Mouse (Mus musculus) forebrain, embryonic 12.5 days (tissue): ENCODE data around the gene Gbf1. TPM values are rescaled to one million over a fixed set of nuclear protein-coding genes. Genes with fewer than 3 reads are reported as not detected.
A peak's percentile ranks its signal among the peaks of the same experiment; 100 is the strongest.
"Not testable (repeated sequence)": the region's sequence is repeated elsewhere in the genome, so short reads cannot be mapped to it uniquely, and the experiment has no call there.

Source experiments
- ATAC-seq: fragments of 200-750 bp; cut with Nextera tagmentation; 2 replicates; pipeline ENCODE4 v1.8.0; 2017; ENCODE audit warnings: moderate TSS enrichment; ENCODE audit not compliant: low FRiP score
- H3K27ac ChIP-seq: fragments of 300-500 bp; sonication (generic); 2 replicates; pipeline ENCODE4 v1.5.1; 2016; ENCODE audit warnings: mild to moderate bottlenecking
- H3K27me3 ChIP-seq: fragments of 300-500 bp; sonication (generic); 2 replicates; pipeline ENCODE4 v1.6.1; 2016; ENCODE audit warnings: mild to moderate bottlenecking
- H3K36me3 ChIP-seq: fragments of 300-500 bp; sonication (generic); replicated peaks from 2 replicates; pipeline ENCODE4 v1.6.1; 2016; ENCODE audit warnings: mild to moderate bottlenecking
- H3K4me1 ChIP-seq: fragments of 300-500 bp; sonication (generic); 2 replicates; pipeline ENCODE4 v1.6.1; 2016
- H3K4me2 ChIP-seq: fragments of 300-500 bp; sonication (generic); 2 replicates; pipeline ENCODE4 v1.6.1; 2016; ENCODE audit warnings: mild to moderate bottlenecking, moderate library complexity
- H3K4me3 ChIP-seq: fragments of 300-500 bp; sonication (generic); replicated peaks from 2 replicates; pipeline ENCODE4 v1.5.1; 2016; ENCODE audit warnings: mild to moderate bottlenecking
- H3K9ac ChIP-seq: fragments of 300-500 bp; sonication (generic); 2 replicates; pipeline ENCODE4 v1.6.1; 2016; ENCODE audit warnings: mild to moderate bottlenecking
- H3K9me3 ChIP-seq: fragments of 300-500 bp; sonication (generic); 2 replicates; pipeline ENCODE4 v1.6.1; 2016
- WGBS: fragments of 180-500 bp; shearing (Covaris S2); methylation state at CpG from one replicate; pipeline ENCODE4 v1.1.7; 2016; 5-methylcytosine and 5-hydroxymethylcytosine counted together
- polyA plus RNA-seq: library from polyadenylated mRNA; unstranded; fragments of >200 nt; fragmentation: Nextera tagmentation; extraction: Ambion mirVana; gene quantifications from 2 replicates; pipeline ENCODE4 v1.2.1, GENCODE M21; 2016

Gene Gbf1
- 59.9 and 64.0 TPM in 2 replicates for polyA plus RNA-seq

DNA sequence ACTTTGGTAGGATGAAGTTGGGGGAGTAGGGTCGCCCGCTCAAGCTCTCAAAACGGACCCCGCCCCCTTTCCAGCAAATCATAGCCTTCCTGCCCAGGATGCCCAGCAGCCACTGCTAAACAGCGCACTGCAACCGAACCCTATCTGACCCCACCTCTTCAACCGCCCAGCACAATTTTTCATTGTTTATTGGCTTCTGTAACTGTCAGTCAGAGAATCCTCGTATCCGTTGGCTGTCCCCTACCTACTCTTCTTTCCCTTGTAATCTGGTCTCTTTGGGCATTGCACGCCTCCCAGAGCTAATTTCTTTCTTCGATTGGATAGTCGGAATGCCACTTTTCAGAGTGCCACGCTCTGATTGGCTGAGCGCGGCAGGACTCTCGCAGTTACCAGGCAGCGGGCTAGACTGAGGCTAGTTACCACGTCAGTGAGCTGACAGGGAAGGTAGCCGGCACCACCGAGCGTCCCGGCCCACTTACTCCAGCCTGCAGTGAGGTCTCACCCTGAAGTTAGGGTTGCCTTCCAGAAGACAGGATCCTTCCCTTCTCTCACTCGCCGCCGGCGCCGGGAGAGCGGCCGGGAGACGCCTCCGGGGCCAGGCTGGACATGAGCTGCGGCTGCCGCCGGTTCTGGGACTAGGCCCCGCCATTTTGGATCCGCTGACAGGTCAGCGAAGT lies at the start of gene Gbf1:
Gene Gbf1 (plus strand): TSS at position 383 of the 677 bp plus-strand sequence.
- WGBS, result under 1% methylated on average over 37 of the region's 37 CpGs
- peak within 1 kb of the TSS; percentile 68 for H3K9ac ChIP-seq
- ATAC-seq, result peak; percentile 98
- no peaks in the 10 kb centered on the region for H3K9me3 ChIP-seq
- H3K36me3 ChIP-seq, result no peaks in the 10 kb centered on the region
- peaks cover 39% of the 10 kb centered on the region for H3K27me3 ChIP-seq
- peak within 1 kb of the TSS; percentile 70 for H3K4me2 ChIP-seq
- H3K4me1 ChIP-seq, result peaks cover 32% of the 10 kb centered on the region
- peak within 1 kb of the TSS; percentile 61 for H3K4me3 ChIP-seq
- H3K27ac ChIP-seq, result peak within 1 kb of the TSS; percentile 43; the same call in 1 of the 2 replicates

DNA sequence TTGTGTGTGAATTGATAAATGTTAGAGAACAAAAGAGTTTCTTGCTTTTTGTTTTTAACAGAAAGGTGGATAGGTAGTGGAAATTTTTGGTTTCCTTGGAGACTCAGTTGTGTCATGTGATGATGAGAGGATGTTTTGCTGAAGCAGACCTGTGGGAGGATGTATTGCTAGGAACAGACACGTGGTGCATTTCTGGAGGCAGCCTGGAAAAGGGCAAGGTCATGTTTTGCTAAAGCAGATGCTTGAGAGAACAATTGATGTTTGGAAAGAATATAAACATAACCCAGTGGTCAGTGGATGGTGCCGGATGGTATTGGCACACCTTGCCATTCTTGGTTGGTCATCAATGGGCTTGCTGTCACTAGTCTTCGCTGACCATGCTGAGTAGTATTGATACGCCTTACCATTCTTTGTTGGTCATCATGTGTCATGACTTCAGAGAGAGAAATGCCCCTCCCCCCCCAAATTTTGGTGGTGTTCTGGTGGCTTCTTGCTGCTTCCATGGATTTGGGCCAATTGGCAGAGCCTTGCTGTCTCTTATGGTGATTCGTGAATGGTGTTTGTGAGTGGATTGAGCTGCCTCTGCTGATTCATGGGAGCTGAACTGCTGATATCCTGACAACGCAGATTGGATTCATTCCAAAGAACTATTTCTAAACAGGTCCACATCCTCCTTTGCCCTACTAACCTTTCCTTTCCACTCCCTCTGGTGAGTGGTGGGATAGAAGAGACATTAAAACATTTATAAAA lies 48.7 kb upstream of the Gbf1 start:
- Histone ChIP-seq H3K9ac (no peak overlapping the region), H3K9me3 (no peaks in the 10 kb centered on the region), H3K4me3 (no peak overlapping the region), H3K27me3 (no peaks in the 10 kb centered on the region), H3K4me1 (no peaks in the 10 kb centered on the region), H3K4me2 (no peak overlapping the region), H3K27ac (no peak overlapping the region), H3K36me3 (no peaks in the 10 kb centered on the region)
- no peak for ATAC-seq
- WGBS, result 87% methylated on average over 6 of the region's 6 CpGs

GRCm38 (mm10) chr19:46104187-46104557 lies 48.1 kb upstream of the Gbf1 start:
- Histone ChIP-seq H3K36me3 (no peaks in the 10 kb centered on the region), H3K4me3 (no peak overlapping the region), H3K27me3 (no peaks in the 10 kb centered on the region), H3K4me2 (no peak overlapping the region), H3K9me3 (no peaks in the 10 kb centered on the region), H3K4me1 (no peaks in the 10 kb centered on the region), H3K27ac (no peak overlapping the region), H3K9ac (no peak overlapping the region)
- no peak for ATAC-seq
- WGBS, result 80% methylated on average over 2 of the region's 2 CpGs

DNA sequence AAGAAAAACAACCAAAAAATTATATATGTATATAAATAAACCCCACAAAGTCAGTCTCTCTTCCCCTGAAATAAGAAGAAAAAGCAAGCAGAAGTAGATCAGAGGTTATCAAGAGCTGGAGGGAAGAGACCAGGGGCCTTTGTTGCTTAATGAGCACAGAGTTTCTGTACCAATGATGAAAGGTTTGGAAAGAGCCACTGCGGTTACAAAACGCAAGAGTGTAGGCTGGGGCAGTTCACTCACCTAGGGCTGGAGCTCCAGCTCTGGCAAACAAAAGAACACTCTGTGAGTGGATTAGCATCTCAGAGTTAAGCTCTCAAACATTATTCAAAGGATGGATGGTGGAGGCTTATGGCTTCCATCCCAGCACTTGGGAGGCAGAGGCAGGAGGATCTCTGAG lies 42.1 kb upstream of the Gbf1 start:
- no peak for ATAC-seq
- Histone ChIP-seq H3K36me3 (no peaks in the 10 kb centered on the region), H3K9me3 (no peaks in the 10 kb centered on the region), H3K27me3 (no peaks in the 10 kb centered on the region), H3K4me2 (no peak overlapping the region), H3K27ac (no peak overlapping the region), H3K9ac (no peak overlapping the region), H3K4me1 (no peaks in the 10 kb centered on the region), H3K4me3 (no peak overlapping the region)
- WGBS, result 54% methylated on average over 2 of the region's 2 CpGs

GRCm38 (mm10) chr19:46110781-46111180 lies 41.5 kb upstream of the Gbf1 start:
- Histone ChIP-seq H3K27me3 (no peaks in the 10 kb centered on the region), H3K27ac (no peak overlapping the region), H3K9ac (no peak overlapping the region), H3K36me3 (no peaks in the 10 kb centered on the region), H3K9me3 (no peaks in the 10 kb centered on the region), H3K4me1 (no peaks in the 10 kb centered on the region), H3K4me3 (no peak overlapping the region), H3K4me2 (no peak overlapping the region)
- no peak for ATAC-seq
- WGBS, result 86% methylated on average over 5 of the region's 5 CpGs

DNA sequence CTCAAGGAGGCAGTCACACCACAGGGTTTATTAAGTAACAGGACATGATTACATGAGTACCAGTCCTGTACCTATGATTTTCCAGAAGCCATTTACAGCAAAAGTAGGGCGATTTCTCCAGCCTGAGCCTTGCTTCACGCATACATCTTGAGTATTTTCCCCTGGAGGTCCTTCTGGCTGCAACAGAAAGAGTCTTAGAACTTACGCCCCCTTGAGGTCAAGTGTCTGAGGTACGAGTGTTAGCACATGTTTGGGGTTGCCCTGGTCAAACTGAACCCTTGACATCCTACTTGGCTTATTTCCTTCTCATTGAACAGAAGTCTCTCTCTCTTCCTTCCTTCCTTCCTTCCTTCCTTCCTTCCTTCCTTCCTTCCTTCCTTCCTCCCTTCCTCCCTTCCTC lies 37.7 kb upstream of the Gbf1 start:
- H3K9ac ChIP-seq, result no peak overlapping the region
- no peaks in the 10 kb centered on the region for H3K9me3 ChIP-seq
- ATAC-seq, result no peak
- H3K4me2 ChIP-seq, result no peak overlapping the region
- H3K36me3 ChIP-seq, result no peaks in the 10 kb centered on the region
- WGBS, result 66% methylated on average over 4 of the region's 4 CpGs
- no peak overlapping the region for H3K4me3 ChIP-seq
- no peaks in the 10 kb centered on the region for H3K4me1 ChIP-seq
- no peak overlapping the region for H3K27ac ChIP-seq
- H3K27me3 ChIP-seq, result no peaks in the 10 kb centered on the region

DNA sequence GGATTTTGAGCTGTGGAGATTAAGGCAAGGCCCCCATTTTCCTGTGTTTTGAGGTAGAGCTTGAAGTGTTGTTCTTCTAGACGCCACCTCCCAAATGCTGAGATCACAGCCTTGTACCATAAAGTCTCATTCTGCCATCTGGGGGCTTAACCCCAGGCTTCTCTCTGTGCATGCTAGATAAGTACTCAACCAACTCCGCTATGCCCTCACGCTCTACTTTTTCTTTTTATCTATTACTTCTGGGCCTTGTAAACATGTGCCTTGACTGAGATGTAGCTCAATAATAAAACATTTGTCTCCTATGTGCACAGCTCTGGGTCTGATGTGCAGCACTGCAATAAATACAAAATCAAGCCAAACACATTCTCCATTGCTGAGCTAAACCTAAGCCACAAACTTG lies 32.9 kb upstream of the Gbf1 start:
- Histone ChIP-seq H3K9ac (no peak overlapping the region), H3K27ac (no peak overlapping the region), H3K27me3 (no peaks in the 10 kb centered on the region; the same call in 1 of the 2 replicates), H3K36me3 (no peaks in the 10 kb centered on the region), H3K9me3 (no peaks in the 10 kb centered on the region), H3K4me3 (no peak overlapping the region), H3K4me2 (no peak overlapping the region), H3K4me1 (no peaks in the 10 kb centered on the region)
- no peak for ATAC-seq
- WGBS, result 88% methylated on average over 3 of the region's 3 CpGs

DNA sequence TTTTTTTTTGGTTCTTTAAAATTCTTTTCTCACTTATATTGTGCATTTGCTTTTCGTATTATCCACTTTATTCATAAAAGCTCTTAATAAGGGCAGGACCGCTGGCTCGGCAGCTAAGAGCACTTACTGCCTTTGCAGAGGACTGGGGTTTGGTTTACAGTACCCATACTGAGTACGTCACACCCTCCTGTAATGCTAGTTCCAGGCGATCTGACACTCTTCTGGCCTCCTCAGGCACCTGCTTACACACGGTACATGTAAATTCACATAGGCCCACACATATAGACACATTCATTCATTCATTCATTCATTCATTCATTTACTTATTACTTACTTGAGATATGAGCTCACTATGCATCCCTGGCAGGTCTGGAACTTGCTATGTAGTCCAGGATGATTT lies 31.4 kb upstream of the Gbf1 start:
- Histone ChIP-seq H3K4me2 (no peak overlapping the region), H3K9ac (no peak overlapping the region), H3K4me3 (no peak overlapping the region), H3K4me1 (no peaks in the 10 kb centered on the region), H3K36me3 (no peaks in the 10 kb centered on the region), H3K27me3 (no peaks in the 10 kb centered on the region; the same call in 1 of the 2 replicates), H3K9me3 (no peaks in the 10 kb centered on the region), H3K27ac (no peak overlapping the region)
- ATAC-seq, result no peak
- WGBS, result 82% methylated on average over 6 of the region's 6 CpGs

- Histone ChIP-seq H3K36me3 (no peaks in the 10 kb centered on the region), H3K4me2 (no peak overlapping the region), H3K9me3 (no peaks in the 10 kb centered on the region), H3K9ac (no peak overlapping the region), H3K27me3 (peaks cover 8% of the 10 kb centered on the region), H3K4me3 (no peak overlapping the region), H3K27ac (no peak overlapping the region), H3K4me1 (no peaks in the 10 kb centered on the region)
- WGBS, result 89% methylated on average over 3 of the region's 3 CpGs
- ATAC-seq, result no peak
Measured at GRCm38 (mm10) chr19:46123876-46124275, 28.4 kb upstream of the Gbf1 start.

DNA sequence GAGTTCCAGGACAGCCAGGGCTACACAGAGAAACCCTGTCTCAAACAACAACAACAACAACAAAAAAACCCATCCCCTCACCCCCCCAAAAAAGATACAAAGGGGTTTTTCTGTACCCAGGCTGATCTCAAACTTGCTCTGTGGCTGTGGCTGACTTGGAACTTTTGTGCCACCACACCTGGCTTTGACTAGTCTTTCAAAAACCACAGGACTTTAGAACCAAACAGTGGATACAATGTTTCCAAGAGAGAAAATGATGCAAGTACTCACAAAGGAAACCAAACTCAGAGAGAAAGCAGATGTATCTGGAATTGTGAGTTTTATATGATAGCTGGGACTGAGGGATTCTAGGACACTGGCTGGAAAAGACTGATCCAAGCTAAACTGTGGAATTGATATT lies 27.7 kb upstream of the Gbf1 start:
- H3K9me3 ChIP-seq, result no peaks in the 10 kb centered on the region
- H3K36me3 ChIP-seq, result no peaks in the 10 kb centered on the region
- H3K9ac ChIP-seq, result no peak overlapping the region
- H3K27me3 ChIP-seq, result peaks cover 10% of the 10 kb centered on the region
- no peak overlapping the region for H3K27ac ChIP-seq
- no peaks in the 10 kb centered on the region for H3K4me1 ChIP-seq
- no peak overlapping the region for H3K4me2 ChIP-seq
- no peak overlapping the region for H3K4me3 ChIP-seq
- no peak for ATAC-seq

DNA sequence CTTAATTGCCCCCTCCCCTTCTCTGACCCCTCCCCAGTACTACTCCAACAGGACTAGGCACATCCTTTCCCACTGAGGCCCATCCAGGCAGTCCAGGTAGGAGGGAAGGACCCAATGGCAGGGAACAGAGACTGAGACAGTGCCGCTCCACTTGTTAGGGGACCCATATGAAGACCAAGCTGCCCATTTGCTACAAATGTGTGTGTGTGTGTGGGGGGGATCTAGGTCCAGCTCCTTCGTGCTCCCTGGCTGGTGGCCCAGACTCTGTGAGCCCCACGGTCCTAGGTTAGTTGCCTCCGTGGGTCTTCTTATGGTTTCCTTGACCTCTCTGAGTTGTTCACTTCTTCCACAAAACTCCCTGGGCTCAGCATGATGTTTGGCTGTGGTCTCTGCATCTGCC lies 26.0 kb upstream of the Gbf1 start:
- no peak for ATAC-seq
- Histone ChIP-seq H3K36me3 (no peaks in the 10 kb centered on the region), H3K4me1 (no peaks in the 10 kb centered on the region), H3K9me3 (no peaks in the 10 kb centered on the region), H3K9ac (no peak overlapping the region), H3K4me3 (no peak overlapping the region), H3K27ac (no peak overlapping the region), H3K27me3 (peaks cover 24% of the 10 kb centered on the region), H3K4me2 (no peak overlapping the region)
- WGBS, result 85% methylated on average over 4 of the region's 4 CpGs

DNA sequence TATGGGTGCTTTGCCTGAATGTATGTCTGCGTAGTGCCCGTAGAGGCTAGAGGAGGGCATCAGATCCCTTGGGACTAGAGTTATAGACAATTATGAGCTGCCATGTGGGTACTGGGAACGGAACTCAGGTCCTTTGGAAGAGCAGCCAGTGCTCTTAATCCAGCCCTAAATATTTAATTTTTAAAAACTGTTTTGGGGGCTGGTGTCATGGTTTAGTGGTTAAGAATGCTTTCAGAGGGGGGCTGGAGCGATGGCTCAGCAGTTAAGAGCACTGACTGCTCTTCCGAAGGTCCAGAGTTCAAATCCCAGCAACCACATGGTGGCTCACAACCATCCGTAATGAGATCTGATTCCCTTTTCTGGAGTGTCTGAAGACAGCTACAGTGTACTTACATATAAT lies 22.6 kb upstream of the Gbf1 start:
- H3K4me2 ChIP-seq, H3K9me3 ChIP-seq, ATAC-seq, H3K4me3 ChIP-seq, H3K4me1 ChIP-seq, H3K9ac ChIP-seq, H3K36me3 ChIP-seq, H3K27ac ChIP-seq: not testable (repeated sequence)
- H3K27me3 ChIP-seq, result peaks cover 58% of the 10 kb centered on the region
- WGBS, result 70% methylated on average over 6 of the region's 6 CpGs

DNA sequence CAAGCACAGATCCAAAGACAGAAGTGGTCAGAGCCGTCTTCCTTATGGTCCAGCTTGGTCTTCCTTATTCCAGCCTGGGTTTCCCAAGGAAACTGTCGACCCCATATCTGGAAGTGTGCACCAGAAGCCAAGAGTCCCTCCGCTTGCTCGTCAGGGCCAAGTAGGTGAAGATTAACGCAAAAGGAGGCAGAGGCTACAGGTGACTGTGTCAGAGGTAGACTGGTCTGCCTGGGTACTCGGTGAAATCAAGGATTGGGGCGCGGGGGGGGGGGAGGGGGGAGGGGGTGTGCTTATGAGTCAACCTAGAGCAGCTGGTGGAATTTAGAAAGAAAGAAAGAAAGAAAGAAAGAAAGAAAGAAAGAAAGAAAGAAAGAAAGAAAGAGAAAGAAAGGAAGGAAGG lies 21.0 kb upstream of the Gbf1 start:
- Histone ChIP-seq H3K4me3 (peak overlapping the region; percentile 23; the same call in 1 of the 2 replicates), H3K9me3 (no peaks in the 10 kb centered on the region), H3K4me1 (peaks cover 19% of the 10 kb centered on the region), H3K36me3 (no peaks in the 10 kb centered on the region), H3K27me3 (peaks cover 70% of the 10 kb centered on the region), H3K4me2 (peak overlapping the region; percentile 43), H3K9ac (no peak overlapping the region), H3K27ac (no peak overlapping the region)
- ATAC-seq, result no peak
- WGBS, result 10% methylated on average over 7 of the region's 8 CpGs
